Mouse (Mus musculus) thymus, adult 2 months (tissue): ENCODE results near the gene Dennd5a. TPM values are rescaled to one million over a fixed set of nuclear protein-coding genes. Genes with fewer than 3 reads are reported as not detected.
"Not testable (repeated sequence)": the region's sequence is repeated elsewhere in the genome, so short reads cannot be mapped to it uniquely, and the experiment has no call there.

Source experiments
- DNase-seq: peaks from one replicate; pipeline ENCODE4 v3.0.0; 2021
- H3K27ac ChIP-seq: fragments of 200-500 bp; 2 replicates; pipeline ENCODE4 v1.5.1; 2012; ENCODE audit warnings: low read length, control low read depth; ENCODE audit not compliant: control insufficient read depth, insufficient read depth
- H3K27me3 ChIP-seq: fragments of 200-500 bp; 2 replicates; pipeline ENCODE4 v1.6.1; 2012; ENCODE audit warnings: mild to moderate bottlenecking, low read length, moderate library complexity, mixed read lengths; ENCODE audit not compliant: control insufficient read depth, insufficient read depth
- H3K36me3 ChIP-seq: fragments of 200-500 bp; 2 replicates; pipeline ENCODE4 v1.6.1; 2012; ENCODE audit warnings: mild to moderate bottlenecking, low read length, moderate library complexity; ENCODE audit not compliant: control insufficient read depth, insufficient read depth
- H3K4me1 ChIP-seq: fragments of 200-500 bp; replicated peaks from 2 replicates; pipeline ENCODE4 v1.6.1; 2012; ENCODE audit warnings: low read length; ENCODE audit not compliant: control insufficient read depth, insufficient read depth
- H3K4me3 ChIP-seq: fragments of 200-500 bp; 2 replicates; pipeline ENCODE4 v1.5.1; 2012; ENCODE audit warnings: mild to moderate bottlenecking, low read length, control low read depth, moderate library complexity; ENCODE audit not compliant: control insufficient read depth, insufficient read depth
- CTCF ChIP-seq: fragments of 200-500 bp; IDR thresholded peaks from 2 replicates; pipeline ENCODE4 v1.5.1; 2012; ENCODE audit warnings: mild to moderate bottlenecking, control low read depth, low read length, moderate library complexity, borderline replicate concordance; ENCODE audit not compliant: control insufficient read depth, poor library complexity, insufficient read depth; ENCODE audit errors: extremely low read depth
- POLR2A ChIP-seq: fragments of 200-500 bp; IDR thresholded peaks from 2 replicates; pipeline ENCODE4 v1.6.1; 2012; ENCODE audit warnings: mild to moderate bottlenecking, low read length, control low read depth, moderate library complexity; ENCODE audit not compliant: control insufficient read depth, poor library complexity, insufficient read depth; ENCODE audit errors: extremely low read depth
- WGBS: fragments of 180-500 bp; shearing (Covaris S2); methylation state at CpG from one replicate; pipeline ENCODE4 v1.1.7; 2018; 5-methylcytosine and 5-hydroxymethylcytosine counted together
- polyA plus RNA-seq: library from polyadenylated mRNA; depleted of rRNA; stranded (reverse); fragments of >200 nt; gene quantifications from 2 replicates; pipeline ENCODE4 v1.2.3, GENCODE M21; 2012

Gene Dennd5a
- polyA plus RNA-seq, 1 experiment: 44.0 TPM

GRCm38 (mm10) chr7:110002092-110002491 is 41.8 kb upstream of the Dennd5a start:
- no peak overlapping the region for H3K27ac ChIP-seq
- H3K4me3 ChIP-seq: no peak overlapping the region
- DNase-seq: no peak
- H3K4me1 ChIP-seq: no peaks in the 10 kb centered on the region
- no peaks in the 10 kb centered on the region for H3K27me3 ChIP-seq
- TF ChIP-seq POLR2A: no peak
- no peak for TF ChIP-seq CTCF
- no peaks in the 10 kb centered on the region for H3K36me3 ChIP-seq

- H3K27me3 ChIP-seq: no peaks in the 10 kb centered on the region
- no peak overlapping the region for H3K27ac ChIP-seq
- no peaks in the 10 kb centered on the region for H3K4me1 ChIP-seq
- H3K36me3 ChIP-seq: no peaks in the 10 kb centered on the region
- TF ChIP-seq CTCF (no peak), POLR2A (no peak)
- DNase-seq: no peak
- H3K4me3 ChIP-seq: no peak overlapping the region
- 93% methylated on average over 4 of the region's 4 CpGs for WGBS
Measured at GRCm38 (mm10) chr7:109998388-109998787, 38.1 kb upstream of the Dennd5a start.

- WGBS: 67% methylated on average over 2 of the region's 2 CpGs
- Histone ChIP-seq H3K4me3 (no peak overlapping the region), H3K27ac (no peak overlapping the region), H3K27me3 (no peaks in the 10 kb centered on the region), H3K36me3 (no peaks in the 10 kb centered on the region), H3K4me1 (no peaks in the 10 kb centered on the region)
- TF ChIP-seq CTCF (no peak), POLR2A (no peak)
- no peak for DNase-seq
Measured at GRCm38 (mm10) chr7:109993157-109993959, 33.1 kb upstream of the Dennd5a start.

GRCm38 (mm10) chr7:109991286-109991685 is 31.0 kb upstream of the Dennd5a start:
- no peaks in the 10 kb centered on the region for H3K4me1 ChIP-seq
- no peak overlapping the region for H3K27ac ChIP-seq
- H3K27me3 ChIP-seq: no peaks in the 10 kb centered on the region
- TF ChIP-seq POLR2A: no peak
- no peak for TF ChIP-seq CTCF
- no peaks in the 10 kb centered on the region for H3K36me3 ChIP-seq
- H3K4me3 ChIP-seq: no peak overlapping the region
- 97% methylated on average over 1 of the region's 1 CpGs for WGBS
- no peak for DNase-seq

- H3K27ac ChIP-seq, H3K36me3 ChIP-seq, H3K27me3 ChIP-seq, H3K4me1 ChIP-seq: not testable (repeated sequence)
- peak within 1 kb of the TSS; percentile 49 for H3K4me3 ChIP-seq
- WGBS: 36% methylated on average over 6 of the region's 6 CpGs
- DNase-seq: peak; percentile 11
Measured at GRCm38 (mm10) chr7:109986775-109987174, 26.5 kb upstream of the Dennd5a start, which contains the start of gene Tmem41b. TSS of gene Tmem41b (minus strand) at chr7:109986929.

GRCm38 (mm10) chr7:109986133-109986669 is 25.9 kb upstream of the Dennd5a start:
- Histone ChIP-seq H3K27ac (no peak overlapping the region), H3K4me1 (no peaks in the 10 kb centered on the region), H3K27me3 (no peaks in the 10 kb centered on the region), H3K4me3 (peak overlapping the region; percentile 49), H3K36me3 (no peaks in the 10 kb centered on the region; the same call in 1 of the 2 replicates)
- DNase-seq: peak; percentile 99
- under 1% methylated on average over 43 of the region's 43 CpGs for WGBS
- TF ChIP-seq CTCF (peak; percentile 44; the same call in 1 of the 2 replicates), POLR2A (peak; percentile 41; the same call in 1 of the 2 replicates)
